Mouse (Mus musculus): Measurements from ENCODE around the gene AC131692.1. TPM values are rescaled to one million over a fixed set of nuclear protein-coding genes. Genes with fewer than 3 reads are reported as not detected.

The AC131692.1 gene
- polyA plus RNA-seq, 1 experiment from 2014 or later = 0.43 TPM

- no peaks in the 10 kb centered on the region for H3K9me3 ChIP-seq (ENCODE audit: control insufficient read depth, low read length)
- peaks cover 8% of the 10 kb centered on the region; the same call in 1 of the 2 replicates for H3K36me3 ChIP-seq (ENCODE audit: control insufficient read depth, insufficient read depth, low read length)
- H3K4me3 ChIP-seq (ENCODE audit: low read depth, low read length) = no peak overlapping the region
- peaks cover 26% of the 10 kb centered on the region for H3K4me1 ChIP-seq (replicated peaks; ENCODE audit: control insufficient read depth, insufficient read depth, low read length)
- DNase-seq (ENCODE audit: low spot score) (no peak), ATAC-seq (replicated peaks; ENCODE audit: low FRiP score) (no peak)
- peak overlapping the region; percentile 99 for H3K4me2 ChIP-seq
- 93% methylated on average over 6 of the region's 6 CpGs for WGBS
- H3K27ac ChIP-seq (ENCODE audit: low read depth, low read length) = no peak overlapping the region
- H3K9ac ChIP-seq (ENCODE audit: low read depth, low read length) = no peak overlapping the region
- no peaks in the 10 kb centered on the region for H3K27me3 ChIP-seq (replicated peaks; ENCODE audit: control insufficient read depth, insufficient read depth, low read length)
These were observed 31.1 kb upstream of the AC131692.1 start for GRCm38 (mm10) chr19:6063081-6063480.

- Histone ChIP-seq H3K9me3 (ENCODE audit: control insufficient read depth, low read length) (no peaks in the 10 kb centered on the region), H3K4me3 (ENCODE audit: low read depth, low read length) (peak overlapping the region; percentile 67), H3K9ac (ENCODE audit: low read depth, low read length) (peak overlapping the region; percentile 72), H3K27ac (ENCODE audit: low read depth, low read length) (peak overlapping the region; percentile 88), H3K4me1 (replicated peaks; ENCODE audit: control insufficient read depth, insufficient read depth, low read length) (peaks cover 21% of the 10 kb centered on the region), H3K27me3 (replicated peaks; ENCODE audit: control insufficient read depth, insufficient read depth, low read length) (no peaks in the 10 kb centered on the region), H3K36me3 (ENCODE audit: control insufficient read depth, insufficient read depth, low read length) (peaks cover 19% of the 10 kb centered on the region), H3K4me2 (peak overlapping the region; percentile 98)
- ATAC-seq (replicated peaks; ENCODE audit: low FRiP score) = no peak
- no peak for DNase-seq (ENCODE audit: low spot score)
- WGBS = 42% methylated on average over 5 of the region's 5 CpGs
These were observed 27.6 kb upstream of the AC131692.1 start for GRCm38 (mm10) chr19:6066571-6066970.

- Histone ChIP-seq H3K27ac (ENCODE audit: low read depth, low read length) (peak overlapping the region; percentile 88), H3K9ac (ENCODE audit: low read depth, low read length) (peak overlapping the region; percentile 72), H3K4me2 (peak overlapping the region; percentile 98), H3K36me3 (ENCODE audit: control insufficient read depth, insufficient read depth, low read length) (peaks cover 19% of the 10 kb centered on the region), H3K27me3 (replicated peaks; ENCODE audit: control insufficient read depth, insufficient read depth, low read length) (no peaks in the 10 kb centered on the region), H3K9me3 (ENCODE audit: control insufficient read depth, low read length) (no peaks in the 10 kb centered on the region), H3K4me1 (replicated peaks; ENCODE audit: control insufficient read depth, insufficient read depth, low read length) (peaks cover 18% of the 10 kb centered on the region), H3K4me3 (ENCODE audit: low read depth, low read length) (peak overlapping the region; percentile 67)
- ATAC-seq (replicated peaks; ENCODE audit: low FRiP score) (peak; percentile 79), DNase-seq (ENCODE audit: low spot score) (peak; percentile 87)
- under 1% methylated on average over 30 of the region's 30 CpGs for WGBS
These were observed 27.1 kb upstream of the AC131692.1 start for GRCm38 (mm10) chr19:6067011-6067723.

GRCm38 (mm10) chr19:6067724-6068415 lies 26.3 kb upstream of the AC131692.1 start, which contains the start of gene Tm7sf2:
Gene Tm7sf2 (minus strand): TSS chr19:6068373.
- Histone ChIP-seq H3K27me3 (replicated peaks; ENCODE audit: control insufficient read depth, insufficient read depth, low read length) (no peaks in the 10 kb centered on the region), H3K4me2 (peak within 1 kb of the TSS; percentile 98), H3K9ac (ENCODE audit: low read depth, low read length) (peak within 1 kb of the TSS; percentile 72), H3K27ac (ENCODE audit: low read depth, low read length) (peak within 1 kb of the TSS; percentile 88), H3K36me3 (ENCODE audit: control insufficient read depth, insufficient read depth, low read length) (peaks cover 23% of the 10 kb centered on the region), H3K4me3 (ENCODE audit: low read depth, low read length) (peak within 1 kb of the TSS; percentile 67), H3K9me3 (ENCODE audit: control insufficient read depth, low read length) (no peaks in the 10 kb centered on the region), H3K4me1 (replicated peaks; ENCODE audit: control insufficient read depth, insufficient read depth, low read length) (peaks cover 14% of the 10 kb centered on the region)
- 14% methylated on average over 33 of the region's 33 CpGs for WGBS
- DNase-seq (ENCODE audit: low spot score) (peak; percentile 92), ATAC-seq (replicated peaks; ENCODE audit: low FRiP score) (peak; percentile 92)

- Histone ChIP-seq H3K4me1 (replicated peaks; ENCODE audit: control insufficient read depth, insufficient read depth, low read length) (peaks cover 14% of the 10 kb centered on the region), H3K9me3 (ENCODE audit: control insufficient read depth, low read length) (no peaks in the 10 kb centered on the region), H3K36me3 (ENCODE audit: control insufficient read depth, insufficient read depth, low read length) (peaks cover 24% of the 10 kb centered on the region), H3K4me3 (ENCODE audit: low read depth, low read length) (no peak overlapping the region; the same call in 1 of the 2 replicates), H3K27ac (ENCODE audit: low read depth, low read length) (no peak overlapping the region), H3K27me3 (replicated peaks; ENCODE audit: control insufficient read depth, insufficient read depth, low read length) (no peaks in the 10 kb centered on the region), H3K4me2 (no peak overlapping the region), H3K9ac (ENCODE audit: low read depth, low read length) (no peak overlapping the region)
- DNase-seq (ENCODE audit: low spot score) = no peak
- WGBS = 83% methylated on average over 4 of the region's 4 CpGs
- ATAC-seq (replicated peaks; ENCODE audit: low FRiP score) = no peak
These were observed 25.3 kb upstream of the AC131692.1 start for GRCm38 (mm10) chr19:6068951-6069350.

GRCm38 (mm10) chr19:6069851-6070250 lies 24.4 kb upstream of the AC131692.1 start:
- 0 out of 2 replicates have a peak overlapping the region, but pooled peaks have one; percentile 43 for H3K27ac ChIP-seq (ENCODE audit: low read depth, low read length)
- DNase-seq (ENCODE audit: low spot score) (no peak), ATAC-seq (replicated peaks; ENCODE audit: low FRiP score) (no peak)
- H3K4me3 ChIP-seq (ENCODE audit: low read depth, low read length) = no peak overlapping the region
- no peak overlapping the region for H3K4me2 ChIP-seq
- WGBS = 90% methylated on average over 10 of the region's 10 CpGs
- no peaks in the 10 kb centered on the region for H3K27me3 ChIP-seq (replicated peaks; ENCODE audit: control insufficient read depth, insufficient read depth, low read length)
- H3K9ac ChIP-seq (ENCODE audit: low read depth, low read length) = no peak overlapping the region
- peaks cover 27% of the 10 kb centered on the region for H3K36me3 ChIP-seq (ENCODE audit: control insufficient read depth, insufficient read depth, low read length)
- no peaks in the 10 kb centered on the region for H3K9me3 ChIP-seq (ENCODE audit: control insufficient read depth, low read length)
- H3K4me1 ChIP-seq (replicated peaks; ENCODE audit: control insufficient read depth, insufficient read depth, low read length) = peaks cover 14% of the 10 kb centered on the region

GRCm38 (mm10) chr19:6070571-6071250 lies 23.5 kb upstream of the AC131692.1 start:
- H3K4me2 ChIP-seq = no peak overlapping the region
- peaks cover 14% of the 10 kb centered on the region for H3K4me1 ChIP-seq (replicated peaks; ENCODE audit: control insufficient read depth, insufficient read depth, low read length)
- ATAC-seq (replicated peaks; ENCODE audit: low FRiP score) = no peak
- no peak overlapping the region for H3K9ac ChIP-seq (ENCODE audit: low read depth, low read length)
- peaks cover 30% of the 10 kb centered on the region for H3K36me3 ChIP-seq (ENCODE audit: control insufficient read depth, insufficient read depth, low read length)
- DNase-seq (ENCODE audit: low spot score) = no peak
- 87% methylated on average over 31 of the region's 31 CpGs for WGBS
- H3K27me3 ChIP-seq (replicated peaks; ENCODE audit: control insufficient read depth, insufficient read depth, low read length) = no peaks in the 10 kb centered on the region
- H3K27ac ChIP-seq (ENCODE audit: low read depth, low read length) = no peak overlapping the region
- no peaks in the 10 kb centered on the region for H3K9me3 ChIP-seq (ENCODE audit: control insufficient read depth, low read length)
- H3K4me3 ChIP-seq (ENCODE audit: low read depth, low read length) = no peak overlapping the region

- ATAC-seq (replicated peaks; ENCODE audit: low FRiP score) (no peak), DNase-seq (ENCODE audit: low spot score) (no peak)
- H3K4me2 ChIP-seq = no peak overlapping the region
- WGBS = 92% methylated on average over 19 of the region's 19 CpGs
- peaks cover 30% of the 10 kb centered on the region for H3K36me3 ChIP-seq (ENCODE audit: control insufficient read depth, insufficient read depth, low read length)
- H3K27ac ChIP-seq (ENCODE audit: low read depth, low read length) = no peak overlapping the region
- no peak overlapping the region for H3K4me3 ChIP-seq (ENCODE audit: low read depth, low read length)
- H3K9ac ChIP-seq (ENCODE audit: low read depth, low read length) = no peak overlapping the region
- no peaks in the 10 kb centered on the region for H3K9me3 ChIP-seq (ENCODE audit: control insufficient read depth, low read length)
- no peaks in the 10 kb centered on the region for H3K27me3 ChIP-seq (replicated peaks; ENCODE audit: control insufficient read depth, insufficient read depth, low read length)
- peaks cover 16% of the 10 kb centered on the region for H3K4me1 ChIP-seq (replicated peaks; ENCODE audit: control insufficient read depth, insufficient read depth, low read length)
These were observed 23.0 kb upstream of the AC131692.1 start for GRCm38 (mm10) chr19:6071261-6071660.

All from liver, embryonic 11.5 days (tissue).